ENCODE assay signal across 20 mouse cellular contexts in the genomic region with DNA sequence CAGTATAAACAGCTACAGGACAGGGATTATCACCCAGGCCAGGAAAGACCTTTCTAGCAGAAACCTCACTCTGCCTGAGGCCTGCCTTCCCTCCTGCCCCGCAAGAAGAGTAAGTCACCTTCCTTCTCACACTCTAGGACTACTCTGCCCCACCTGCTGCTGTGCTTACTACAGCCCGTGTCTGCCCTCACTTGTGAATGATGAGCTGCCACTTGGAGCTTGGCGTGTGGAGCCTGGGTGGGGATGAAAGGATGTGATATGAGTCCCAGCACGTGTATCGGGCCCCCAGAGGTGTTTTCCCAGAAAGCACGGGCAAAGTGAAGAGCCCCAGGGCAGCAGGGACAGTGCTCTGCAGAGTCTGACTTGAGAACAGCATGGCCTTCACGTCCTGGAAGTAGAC.
A peak's percentile ranks its signal among the peaks of the same experiment; 100 is the strongest.
DNase-seq lines count a peak whose midpoint lies in the region; ATAC-seq lines count a peak whose summit lies in the region.
"Had no signal": no experiment of that assay in that cellular context is flagged by ENCODE, and none has a peak within 500 bp of the region (broad histone marks: within the 10 kb centered on the region; RNA-seq: fewer than 3 reads in every experiment).

No protein-coding gene starts in this region.

- WGBS in heart, embryonic 14.5 days = 31% methylated on average over 7 of the region's 7 CpGs
- whole genome bisulfite sequencing in hindbrain, embryonic 13.5 days = 76% methylated on average over 7 of the region's 7 CpGs
- 75% methylated on average over 7 of the region's 7 CpGs for WGBS in hindbrain, embryonic 16.5 days

- DNase-seq in CD4-positive, CD25-positive, alpha-beta regulatory T cell, adult 2 months (ENCODE audit: low read depth, low spot score) = peak; percentile 40
- no peak for DNase-seq in heart, postnatal 4 days
- DNase-seq: adrenal gland, adult 2 months; adrenal gland, postnatal 36 days; B cell, adult 2 months; cerebellum, adult 2 months; cerebellum, postnatal 10 days; gastrocnemius, postnatal 36 days; heart, adult 18-20 months; heart, postnatal 14 days; kidney, adult 18-20 months had no signal

- H3K27me3 ChIP-seq in heart, embryonic 14.5 days (ENCODE audit: control insufficient read depth, insufficient read depth, low read length) = no peaks in the 10 kb centered on the region
- no peaks in the 10 kb centered on the region for H3K27me3 ChIP-seq in hindbrain, embryonic 13.5 days
- H3K27me3 ChIP-seq in hindbrain, embryonic 16.5 days (replicated peaks; ENCODE audit: control insufficient read depth, insufficient read depth, low read length) = no peaks in the 10 kb centered on the region
- H3K27me3 ChIP-seq: forebrain, embryonic 15.5 days; intestine, embryonic 15.5 days; Patski had no signal

- peaks cover 7 to 12% of the 10 kb centered on the region in 2 experiments for H3K4me1 ChIP-seq in heart, embryonic 14.5 days (ENCODE audit: control insufficient read depth in 2 of 2, insufficient read depth in 2 of 2, low read length in 2 of 2)
- H3K4me1 ChIP-seq in hindbrain, embryonic 13.5 days (replicated peaks) = peaks cover 43% of the 10 kb centered on the region
- H3K4me1 ChIP-seq in hindbrain, embryonic 16.5 days (ENCODE audit: control insufficient read depth, insufficient read depth, low read depth, low read length) = 0 out of 2 replicates have a peak, but pooled peaks cover 3% of the 10 kb centered on the region

- no peak overlapping the region for H3K27ac ChIP-seq in heart, embryonic 14.5 days (replicated peaks in 1 of 2; ENCODE audit: control insufficient read depth in 1 of 2, insufficient read depth in 1 of 2, low read depth in 2 of 2, low read length in 2 of 2)
- 0 out of 2 replicates have a peak overlapping the region, but pooled peaks have one; percentile 0 for H3K27ac ChIP-seq in hindbrain, embryonic 13.5 days
- no peak overlapping the region for H3K27ac ChIP-seq in hindbrain, embryonic 16.5 days (ENCODE audit: low read depth, low read length)
- H3K27ac ChIP-seq: forebrain, embryonic 15.5 days; hindbrain, postnatal 0 days; intestine, embryonic 15.5 days had no signal

- H3K4me3 ChIP-seq in heart, embryonic 14.5 days (ENCODE audit: control insufficient read depth in 1 of 2, insufficient read depth in 1 of 2, low read depth in 1 of 2, low read length in 2 of 2) = no peak overlapping the region
- H3K4me3 ChIP-seq in hindbrain, embryonic 13.5 days = no peak overlapping the region
- H3K4me3 ChIP-seq in hindbrain, embryonic 16.5 days (ENCODE audit: low read length) = no peak overlapping the region
- H3K4me3 ChIP-seq: forebrain, embryonic 15.5 days; intestine, embryonic 15.5 days had no signal

- no peaks in the 10 kb centered on the region for H3K36me3 ChIP-seq in heart, embryonic 14.5 days (ENCODE audit: control insufficient read depth, insufficient read depth, low read length)
- H3K36me3 ChIP-seq in hindbrain, embryonic 13.5 days = peaks cover 11% of the 10 kb centered on the region
- H3K36me3 ChIP-seq in hindbrain, embryonic 16.5 days (ENCODE audit: control insufficient read depth, insufficient read depth, low read length) = no peaks in the 10 kb centered on the region
- H3K36me3 ChIP-seq: intestine, embryonic 15.5 days had no signal

- H3K9ac ChIP-seq in heart, embryonic 14.5 days (ENCODE audit: low read length) = no peak overlapping the region
- no peak overlapping the region for H3K9ac ChIP-seq in hindbrain, embryonic 13.5 days
- H3K9ac ChIP-seq in hindbrain, embryonic 16.5 days (ENCODE audit: low read depth, low read length) = no peak overlapping the region
- H3K9ac ChIP-seq: forebrain, embryonic 15.5 days; intestine, embryonic 15.5 days had no signal

- ATAC-seq in CD4-positive, CD25-positive, alpha-beta regulatory T cell, adult 4 months = no peak
- peak; percentile 54; the same call in 1 of the 2 replicates for ATAC-seq in heart, embryonic 14.5 days (ENCODE audit: insufficient number of reproducible peaks, insufficient read depth, low FRiP score, low read depth)
- no peak for ATAC-seq in hindbrain, embryonic 13.5 days (ENCODE audit: low FRiP score)
- no peak for ATAC-seq in hindbrain, embryonic 16.5 days
- peak; percentile 31 for ATAC-seq in activated CD4-positive, CD25-positive, alpha-beta regulatory T cell, adult 4 months
- ATAC-seq: forebrain, embryonic 15.5 days; hindbrain, postnatal 0 days; intestine, embryonic 15.5 days; Patski had no signal

- H3K9me3 ChIP-seq in heart, embryonic 14.5 days (ENCODE audit: control insufficient read depth, low read length) = no peaks in the 10 kb centered on the region
- no peaks in the 10 kb centered on the region for H3K9me3 ChIP-seq in hindbrain, embryonic 13.5 days
- H3K9me3 ChIP-seq in hindbrain, embryonic 16.5 days (ENCODE audit: control insufficient read depth, low read length) = no peaks in the 10 kb centered on the region
- H3K9me3 ChIP-seq: forebrain, embryonic 15.5 days; intestine, embryonic 15.5 days had no signal

- no peak overlapping the region for H3K4me2 ChIP-seq in heart, embryonic 14.5 days (ENCODE audit: low read length)
- H3K4me2 ChIP-seq in hindbrain, embryonic 13.5 days = no peak overlapping the region
- H3K4me2 ChIP-seq in hindbrain, embryonic 16.5 days (ENCODE audit: low read length) = no peak overlapping the region
- H3K4me2 ChIP-seq: forebrain, embryonic 15.5 days; intestine, embryonic 15.5 days had no signal

Comparison
In these comparisons a context has a peak if more than half of its experiments do, and no peak if none do; other contexts are left out.
1. ATAC-seq: peak in heart, embryonic 14.5 days (single experiment) and activated CD4-positive, CD25-positive, alpha-beta regulatory T cell, adult 4 months (single experiment); none in CD4-positive, CD25-positive, alpha-beta regulatory T cell, adult 4 months (single experiment), hindbrain, embryonic 13.5 days (single experiment) and hindbrain, embryonic 16.5 days (single experiment).